Mouse (Mus musculus) MN1 (cell line): ENCODE measurements around the gene Ston1.
A peak's percentile ranks its signal among the peaks of the same experiment; 100 is the strongest.

Experiments used
- DNase-seq: peaks from one replicate; pipeline ENCODE4 v3.0.0-alpha.2; 2016; ENCODE audit warnings: low spot score

The Ston1 gene

DNA sequence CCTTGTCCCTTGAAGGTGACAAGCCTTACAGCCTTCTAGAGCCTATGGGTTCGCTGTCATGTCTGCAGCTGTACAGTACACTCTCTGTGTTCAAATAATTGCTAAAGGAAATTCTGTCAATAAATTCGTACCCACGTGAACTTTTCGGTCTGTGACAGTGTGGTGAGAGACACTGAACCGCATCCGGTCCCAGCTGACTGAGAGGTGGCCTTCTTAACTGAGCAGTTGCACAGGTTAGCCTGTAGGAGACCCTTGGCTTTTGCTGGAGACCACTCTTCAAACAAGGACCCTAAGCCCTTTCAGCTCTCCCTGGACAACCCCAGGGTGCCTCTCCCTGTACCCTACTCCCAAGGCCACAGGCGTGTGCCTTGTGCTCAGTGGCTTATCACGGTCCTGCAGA is 9.3 kb upstream of the Ston1 start:
- DNase-seq, result no peak

DNA sequence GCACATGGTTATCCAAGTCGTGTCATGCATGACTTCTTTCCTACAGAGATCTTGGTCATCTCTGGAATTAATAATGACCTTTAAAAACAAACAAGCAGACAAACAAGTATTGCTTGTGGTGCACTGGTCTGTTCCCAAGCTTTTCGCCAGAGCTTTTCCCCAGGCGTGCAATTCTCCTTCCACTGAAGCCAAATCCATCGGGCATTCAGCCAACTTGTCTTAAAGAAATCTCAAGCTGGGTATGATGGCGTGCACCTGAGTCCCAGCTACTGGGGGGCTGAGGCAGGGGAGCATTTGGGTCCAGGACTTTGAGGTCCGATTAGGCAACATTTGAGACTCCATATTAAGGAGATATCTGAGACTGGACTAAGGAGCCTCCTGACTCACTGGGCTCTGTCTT is 7.2 kb upstream of the Ston1 start:
- no peak for DNase-seq

DNA sequence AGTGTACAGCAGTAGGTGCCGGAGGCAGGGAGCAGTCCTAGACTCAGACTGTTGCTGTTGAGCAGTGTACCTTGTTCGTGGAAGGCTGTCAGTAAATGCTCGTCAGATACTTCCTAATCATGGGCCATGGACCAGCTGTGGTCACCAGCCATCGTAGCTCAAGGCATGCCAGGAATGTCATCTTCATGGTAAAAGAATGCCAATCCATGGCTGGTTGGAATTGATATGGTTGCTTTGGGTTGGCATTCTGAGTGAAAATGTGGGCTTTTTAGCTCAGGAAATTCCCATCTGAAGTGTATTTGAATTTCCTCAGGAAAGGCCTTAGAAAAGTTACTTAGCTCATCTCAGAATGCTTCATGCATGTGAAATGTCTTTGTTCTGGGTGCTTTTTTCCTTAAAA is 2.4 kb upstream of the Ston1 start:
- no peak for DNase-seq

DNA sequence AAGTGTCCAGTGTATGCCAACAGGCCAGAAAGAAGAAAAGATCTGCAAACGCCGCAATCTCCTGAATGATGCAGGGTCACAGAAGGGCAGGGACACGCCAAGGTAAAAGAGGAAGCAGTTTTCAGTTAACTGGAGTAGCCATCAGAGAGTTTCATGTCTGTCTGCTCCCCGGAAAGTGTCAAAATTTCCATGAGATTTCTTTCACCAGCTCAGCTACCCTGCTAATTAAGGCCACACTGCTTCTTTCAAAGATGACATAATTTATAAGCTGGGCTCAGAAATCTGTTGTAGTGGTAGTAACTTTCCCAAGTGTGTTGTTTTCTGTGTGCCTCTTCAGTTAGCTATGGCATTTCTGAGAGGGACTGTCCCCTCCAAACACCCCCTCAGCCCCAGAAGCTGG is 1.4 kb upstream of the Ston1 start:
- no peak for DNase-seq

DNA sequence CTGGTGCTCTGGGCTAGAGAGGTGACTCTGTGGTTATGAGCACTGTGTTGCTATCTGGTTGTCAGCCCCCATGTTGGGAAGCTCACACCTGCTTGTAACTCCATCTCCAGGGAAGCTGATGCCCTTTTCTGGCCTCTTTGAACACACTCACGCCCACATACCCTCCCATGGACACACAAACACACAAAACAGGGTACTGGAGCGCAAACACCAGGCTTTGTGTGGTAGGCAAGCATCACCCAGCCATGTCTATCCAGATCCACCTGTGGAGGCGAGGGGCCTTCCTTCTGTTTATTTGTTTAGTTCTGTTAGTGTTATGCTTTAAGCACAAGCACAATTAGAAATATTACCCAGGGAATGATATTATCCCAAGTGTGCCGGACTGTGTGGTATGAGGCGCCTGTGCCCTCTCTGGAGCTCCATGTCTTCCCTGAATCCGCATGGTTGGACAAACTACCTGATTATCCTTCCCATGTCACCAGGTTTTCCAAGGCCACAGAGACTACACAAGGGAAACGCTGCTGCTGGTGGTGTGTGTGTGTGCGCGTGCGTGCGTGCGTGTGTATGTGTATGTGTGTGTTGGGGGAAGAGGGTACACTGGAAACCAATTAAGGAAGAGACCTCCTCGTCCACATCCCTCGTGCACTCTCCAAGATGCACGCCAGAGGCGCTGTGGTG is 801 bp upstream of the Ston1 start:
- DNase-seq, result no peak

DNA sequence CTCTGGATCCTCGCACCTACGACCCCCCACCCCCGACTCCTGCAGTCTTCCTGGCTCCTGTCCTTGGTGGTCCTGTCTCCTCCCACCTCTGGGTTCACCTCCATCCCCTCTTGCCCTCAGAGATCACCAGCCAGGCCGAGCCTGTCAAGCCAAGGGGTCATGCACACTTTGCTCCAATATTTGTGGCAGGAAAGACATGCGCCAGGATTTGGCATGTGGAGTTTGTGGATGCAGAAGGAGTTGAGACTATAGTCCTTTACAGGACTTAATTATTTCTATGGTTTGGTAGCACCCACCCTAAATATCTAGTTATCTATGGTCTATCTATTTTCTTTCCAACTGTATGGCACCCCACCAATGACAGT is 554 bp downstream of the Ston1 start:
- DNase-seq, result peak; percentile 6

DNA sequence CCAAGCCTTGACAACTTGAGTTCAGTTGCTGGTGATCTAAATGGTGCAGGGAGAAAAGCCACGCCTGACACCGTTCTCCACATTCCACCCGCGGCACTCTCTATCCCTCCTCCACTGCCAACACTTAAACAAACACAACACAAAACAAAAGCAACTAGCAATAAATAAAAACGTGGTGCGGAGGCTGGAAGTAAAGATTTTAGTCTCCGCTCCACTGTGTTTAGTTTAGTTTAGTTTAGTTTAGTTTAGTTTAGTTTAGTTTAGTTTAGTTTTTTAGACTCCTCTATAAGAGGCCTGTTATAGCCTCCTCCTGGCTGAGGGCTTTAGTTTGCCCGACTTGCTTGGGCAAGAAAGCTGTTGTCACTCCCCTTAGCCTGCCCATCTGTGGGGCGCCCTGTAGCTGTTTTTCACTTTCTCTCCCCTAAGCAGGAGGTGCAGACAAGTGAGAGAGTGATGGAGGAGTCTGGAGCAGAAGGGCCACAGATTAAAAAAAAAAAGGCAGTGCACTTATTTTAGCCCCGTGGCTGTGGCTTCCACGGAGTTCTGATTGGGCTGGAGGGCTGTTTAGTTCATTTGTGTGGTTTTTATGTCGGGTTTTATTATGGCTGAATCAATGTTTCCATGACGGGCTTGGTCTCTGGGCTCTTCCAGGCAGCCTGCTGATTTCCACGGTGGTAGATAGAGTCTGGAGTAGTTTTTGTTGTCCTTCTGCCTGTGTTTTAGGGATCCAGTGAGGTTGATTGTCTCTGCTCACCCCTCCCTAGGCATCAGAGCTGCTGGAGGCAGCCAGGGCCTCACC is 1.3 kb downstream of the Ston1 start:
- no peak for DNase-seq

DNA sequence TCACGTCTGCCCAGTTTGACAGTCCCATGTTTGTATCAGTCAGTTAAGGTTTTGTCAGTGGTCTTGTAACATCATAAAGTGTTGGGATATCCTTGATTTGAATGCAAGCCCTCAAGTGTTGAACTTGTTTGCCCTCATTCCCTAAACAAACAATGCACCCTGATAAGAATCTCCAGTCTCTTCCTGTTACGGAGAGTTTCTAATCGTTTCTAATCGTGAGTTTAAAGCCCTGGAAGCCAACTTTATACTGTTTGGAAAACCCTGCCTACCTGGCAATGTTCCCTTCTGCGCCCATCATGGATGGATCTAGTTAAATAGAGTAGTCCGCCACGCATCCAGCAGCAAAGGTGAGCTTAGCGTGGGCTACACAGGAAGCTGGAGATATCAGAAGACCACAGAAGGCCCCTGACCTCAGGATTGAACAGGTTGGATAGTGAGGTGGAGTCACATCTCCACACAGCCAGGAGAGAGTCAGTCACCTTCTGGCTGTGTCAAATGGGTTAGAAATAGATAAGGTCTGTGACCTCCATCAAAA is 3.1 kb downstream of the Ston1 start:
- no peak for DNase-seq

DNA sequence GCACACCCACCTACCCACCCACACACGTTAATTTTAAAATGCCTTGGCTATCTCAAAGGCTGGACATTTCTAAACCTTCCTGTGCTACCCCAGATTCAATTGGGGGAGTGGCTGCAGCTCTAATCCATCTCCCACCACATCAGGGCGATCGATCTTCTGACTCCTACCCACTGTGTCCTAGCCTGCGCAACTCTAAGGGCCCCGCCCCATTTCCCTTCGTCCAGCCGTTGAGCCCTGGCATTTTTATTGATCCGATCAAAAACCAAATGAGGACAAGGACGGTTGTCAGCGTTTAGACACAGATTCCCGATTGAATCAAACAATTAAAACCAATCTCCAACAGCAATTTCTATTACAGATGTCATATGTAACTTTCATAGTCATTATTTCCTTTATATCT is 6.5 kb downstream of the Ston1 start:
- no peak for DNase-seq

DNA sequence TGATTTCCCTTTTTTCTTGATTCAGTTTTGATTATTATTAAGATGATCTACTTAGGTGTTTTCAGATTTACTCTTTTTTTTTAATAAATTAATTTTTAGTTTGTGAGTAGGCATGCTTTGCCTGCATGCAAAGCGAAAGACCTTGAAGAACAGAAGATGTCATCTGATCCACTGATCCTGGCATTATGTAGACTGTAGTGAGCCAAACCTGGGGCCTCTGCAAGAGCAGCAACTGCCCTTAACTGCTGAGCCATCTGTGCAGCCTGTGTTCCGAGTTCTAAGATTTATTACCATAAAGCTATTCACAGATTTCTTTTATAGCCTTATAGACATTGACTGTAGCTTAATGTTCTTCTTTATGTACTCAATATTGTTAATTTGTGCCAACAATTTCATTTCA is 8.6 kb downstream of the Ston1 start:
- no peak for DNase-seq

DNA sequence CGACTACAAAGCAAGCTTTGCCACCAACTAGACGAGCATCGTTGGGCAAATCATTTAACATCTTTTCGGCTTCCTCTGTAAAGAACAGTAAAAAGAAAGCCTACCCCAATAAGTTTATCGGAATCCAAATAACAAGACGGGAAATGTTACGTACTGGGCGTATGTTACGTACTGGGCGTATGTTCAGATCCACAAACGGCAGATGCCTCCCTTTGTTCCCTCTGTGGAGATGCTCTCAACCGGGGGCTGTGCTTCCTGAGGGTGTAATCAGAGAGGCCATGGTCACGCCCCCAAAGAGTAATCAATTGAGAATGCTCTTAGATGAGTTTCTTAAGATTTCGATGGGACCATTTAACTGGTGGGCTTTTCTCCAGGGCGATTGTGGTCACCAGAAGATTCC is 11.9 kb downstream of the Ston1 start:
- no peak for DNase-seq

DNA sequence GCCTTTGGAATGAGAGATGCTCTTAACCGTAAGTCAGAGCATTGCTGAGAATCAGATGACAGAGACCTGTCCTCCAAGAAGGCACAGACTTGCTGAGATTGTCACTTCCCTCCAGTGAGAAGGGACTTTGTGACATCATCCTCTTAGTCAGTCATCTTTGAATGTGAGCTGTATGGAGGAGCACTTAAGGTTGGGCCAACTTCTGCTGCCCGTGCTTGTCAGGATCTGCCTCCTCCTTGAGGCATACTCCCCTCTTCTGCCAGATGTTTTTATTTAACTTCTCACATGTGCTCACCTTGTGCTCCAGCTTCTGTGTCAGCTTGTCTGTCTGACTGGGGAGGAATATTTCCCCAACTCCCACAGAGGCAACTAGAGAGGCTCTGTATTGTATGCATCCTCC is 13.6 kb downstream of the Ston1 start:
- DNase-seq, result no peak

DNA sequence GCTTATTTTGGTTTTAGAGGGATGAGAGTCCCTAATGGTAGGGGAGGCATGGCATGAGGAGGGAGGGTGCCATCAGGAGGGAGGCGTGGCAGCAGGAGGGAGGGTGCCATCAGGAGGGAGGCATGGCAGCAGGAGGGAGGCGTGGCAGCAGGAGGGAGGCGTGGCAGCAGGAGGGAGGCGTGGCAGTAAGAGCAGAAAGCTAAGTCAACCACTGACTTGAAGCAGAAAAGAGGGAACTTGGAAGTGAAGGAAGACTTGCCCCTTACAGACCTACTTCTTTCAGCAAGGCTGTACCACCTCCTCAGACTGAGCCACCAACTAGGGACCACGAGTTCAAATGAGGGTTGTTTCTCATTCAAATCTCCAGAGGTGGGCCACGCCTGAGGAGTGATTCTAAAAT is 15.7 kb downstream of the Ston1 start:
- DNase-seq, result no peak

DNA sequence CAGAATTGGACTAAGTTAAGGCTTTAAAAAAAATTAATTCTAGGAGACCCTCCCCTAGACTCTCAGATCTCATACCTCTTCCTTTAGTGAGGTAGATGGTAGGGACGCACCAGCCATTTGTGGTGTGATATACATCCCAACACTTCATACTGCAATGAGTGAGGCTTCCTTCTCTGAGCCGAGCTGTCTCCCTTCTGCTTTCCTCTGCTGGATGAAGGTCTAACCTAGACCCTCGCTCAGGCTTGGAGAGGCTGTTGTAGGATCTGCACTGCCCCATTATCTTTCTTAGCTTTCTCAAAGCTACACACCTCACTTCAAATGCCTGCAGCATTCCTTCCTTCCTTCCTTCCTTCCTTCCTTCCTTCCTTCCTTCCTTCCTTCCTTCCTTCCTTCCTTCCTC is 16.2 kb downstream of the Ston1 start:
- DNase-seq, result no peak

DNA sequence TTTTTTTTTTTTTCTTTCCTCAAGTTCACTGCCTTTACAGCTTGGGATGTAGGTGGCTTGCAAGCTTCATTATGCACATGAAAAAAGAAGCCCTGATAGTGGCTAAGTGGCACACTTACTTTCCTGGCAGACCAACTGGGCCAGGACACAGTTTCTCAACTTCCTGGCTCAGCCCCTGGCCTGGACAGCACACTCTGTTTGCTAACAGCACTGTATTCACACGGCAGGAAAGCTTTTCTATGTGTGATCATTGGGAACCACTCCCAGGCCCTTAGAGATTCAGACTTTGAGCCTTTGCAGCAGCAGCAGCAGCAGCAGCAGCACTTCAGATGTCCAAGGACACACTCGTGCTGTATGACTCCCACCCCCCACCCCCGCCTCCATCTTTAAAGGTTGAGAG is 16.8 kb downstream of the Ston1 start:
- no peak for DNase-seq

DNA sequence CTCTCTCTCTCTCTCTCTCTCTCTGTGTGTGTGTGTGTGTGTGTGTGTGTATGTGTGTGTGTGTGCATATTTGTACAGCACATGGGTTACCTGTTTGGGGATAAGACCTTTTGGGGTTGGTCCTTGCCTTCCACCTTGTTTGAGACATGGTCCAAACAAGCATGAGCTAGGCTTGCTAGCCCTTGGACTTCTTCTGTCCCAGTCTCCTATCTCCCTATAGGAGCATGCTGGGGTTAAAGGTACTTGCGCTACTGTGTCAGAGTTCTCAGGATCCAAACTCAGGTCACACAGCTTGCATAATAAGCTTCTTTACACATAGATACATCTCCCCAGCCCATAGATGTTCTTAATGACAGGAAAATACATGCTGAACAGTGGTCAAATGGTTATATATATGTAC is 17.2 kb downstream of the Ston1 start:
- no peak for DNase-seq

DNA sequence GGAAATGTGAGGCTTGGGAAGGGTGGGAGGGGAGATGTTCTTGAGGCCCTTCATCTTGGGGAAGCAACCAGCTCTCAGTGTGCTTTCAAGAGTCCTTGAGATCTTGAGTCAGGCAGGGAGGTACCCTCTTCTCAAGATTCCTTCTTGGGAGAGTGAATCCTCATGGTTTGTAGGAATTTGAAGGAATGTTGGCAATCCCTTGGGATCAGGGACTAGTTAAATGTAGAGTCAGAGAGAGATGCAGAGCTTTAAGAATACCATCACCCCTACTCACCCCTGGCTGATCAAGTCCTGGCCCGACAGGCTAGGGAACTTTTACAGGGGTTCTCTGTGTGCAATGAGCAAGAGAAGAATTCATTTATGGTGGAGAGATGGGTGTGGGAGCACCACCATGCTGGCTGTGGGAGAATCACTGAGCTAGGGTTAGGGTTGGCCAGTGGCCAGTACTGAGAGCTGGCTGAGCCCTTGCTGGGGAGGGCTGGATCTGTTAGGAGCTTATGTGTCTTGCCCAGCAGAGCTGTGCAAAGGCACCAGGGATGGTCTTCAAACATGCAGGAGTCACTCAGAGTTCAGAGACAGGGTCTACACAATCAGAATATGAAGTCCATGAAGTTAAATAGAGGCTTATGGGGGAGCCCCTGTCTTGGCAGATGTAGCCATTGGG is 18.1 kb downstream of the Ston1 start:
- no peak for DNase-seq

DNA sequence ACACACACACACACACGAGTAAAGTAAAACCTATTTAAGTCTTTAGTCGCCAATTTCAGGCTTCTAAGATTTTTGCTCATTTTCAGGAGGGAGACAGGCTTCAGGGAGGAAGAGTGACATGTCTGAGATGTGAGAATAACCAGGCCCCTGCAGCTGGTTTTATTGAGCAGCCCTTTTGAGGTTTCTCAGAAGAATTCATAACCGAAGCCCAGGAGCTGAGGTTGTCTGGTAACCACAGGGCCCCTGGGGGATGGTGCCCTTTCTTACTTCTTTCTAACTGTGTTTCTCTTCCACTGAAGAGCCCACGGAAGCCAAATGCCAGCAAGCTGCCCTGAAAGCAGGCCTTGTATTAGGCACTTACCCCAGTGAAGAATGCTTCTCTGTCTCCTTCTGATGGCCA is 23.5 kb downstream of the Ston1 start:
- DNase-seq, result peak; percentile 47

DNA sequence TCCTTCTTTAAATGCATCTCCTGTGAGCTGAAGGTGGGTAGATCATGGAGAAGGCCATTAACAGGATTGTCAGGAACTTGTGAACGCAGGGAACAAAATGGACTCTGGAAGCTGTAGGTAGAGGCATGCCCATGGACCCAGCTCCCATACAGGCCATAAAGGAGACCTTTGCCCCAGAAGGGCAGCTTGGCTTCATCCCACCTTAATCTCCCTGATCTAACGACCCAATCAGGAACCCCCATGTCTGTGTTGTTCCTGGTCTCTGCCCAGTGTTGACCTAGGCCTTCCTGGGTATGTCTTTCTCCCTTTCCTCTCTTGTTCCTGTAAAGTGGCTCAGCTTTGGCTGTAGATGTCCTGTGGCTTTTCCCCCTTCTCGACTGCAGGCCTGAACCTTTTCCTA is 23.9 kb downstream of the Ston1 start:
- DNase-seq, result no peak

DNA sequence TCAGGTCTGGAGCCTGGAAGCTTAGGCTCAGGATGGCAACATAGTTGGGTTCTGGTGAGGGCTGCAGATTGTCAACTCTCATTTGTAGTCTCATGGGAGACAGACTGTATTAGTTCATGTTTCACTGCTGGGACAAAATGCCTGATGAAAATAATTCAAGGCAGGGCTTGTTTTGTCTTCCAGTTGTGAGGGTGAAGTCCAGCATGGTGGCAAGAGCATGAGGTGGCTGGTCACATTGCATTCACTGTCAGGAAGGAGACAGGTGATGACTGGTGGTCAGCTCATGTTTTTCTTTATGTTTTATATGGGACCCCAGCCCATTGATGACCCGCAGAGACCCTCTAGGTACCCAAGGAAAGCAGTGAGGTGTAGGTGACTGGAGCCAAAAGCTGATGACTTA is 25.2 kb downstream of the Ston1 start:
- no peak for DNase-seq

DNA sequence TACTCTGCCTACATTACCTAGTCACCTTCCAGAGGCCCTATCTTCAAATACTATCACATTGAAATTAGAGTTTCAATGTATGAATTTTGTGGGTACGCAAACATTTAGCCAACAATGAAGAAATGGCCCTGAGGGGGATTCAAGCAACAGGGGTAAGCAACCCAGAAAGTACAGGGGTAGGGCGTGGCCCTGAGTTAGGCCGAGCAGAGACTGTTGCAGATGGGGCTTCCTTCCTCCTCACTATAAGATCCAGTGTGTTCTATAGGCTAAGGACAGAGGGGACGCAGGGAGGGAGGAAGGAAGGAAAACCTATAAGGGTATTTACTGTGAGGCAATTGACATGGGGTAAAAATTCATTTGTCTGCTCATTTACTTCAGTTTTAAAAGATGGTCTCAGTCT is 26.9 kb downstream of the Ston1 start:
- no peak for DNase-seq

DNA sequence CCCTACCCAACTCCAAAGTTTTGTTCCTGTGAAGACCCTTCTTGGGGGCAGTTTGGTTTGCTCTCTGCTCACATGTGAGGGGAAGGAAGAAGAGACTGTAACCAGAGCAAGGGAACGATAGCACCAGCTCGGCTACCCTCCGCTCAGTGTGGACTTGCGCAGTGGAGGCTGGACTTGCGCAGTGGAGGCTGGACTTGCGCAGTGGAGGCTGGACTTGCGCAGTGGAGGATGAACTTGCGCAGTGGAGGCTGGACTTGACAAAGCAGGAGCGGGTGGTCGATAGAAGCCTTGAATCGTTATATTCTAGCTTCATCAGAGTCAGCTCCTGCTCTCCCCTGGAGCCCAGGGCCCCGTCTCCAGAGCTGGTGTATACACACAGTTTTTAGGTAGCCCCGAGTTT is 27.9 kb downstream of the Ston1 start:
- DNase-seq, result no peak

DNA sequence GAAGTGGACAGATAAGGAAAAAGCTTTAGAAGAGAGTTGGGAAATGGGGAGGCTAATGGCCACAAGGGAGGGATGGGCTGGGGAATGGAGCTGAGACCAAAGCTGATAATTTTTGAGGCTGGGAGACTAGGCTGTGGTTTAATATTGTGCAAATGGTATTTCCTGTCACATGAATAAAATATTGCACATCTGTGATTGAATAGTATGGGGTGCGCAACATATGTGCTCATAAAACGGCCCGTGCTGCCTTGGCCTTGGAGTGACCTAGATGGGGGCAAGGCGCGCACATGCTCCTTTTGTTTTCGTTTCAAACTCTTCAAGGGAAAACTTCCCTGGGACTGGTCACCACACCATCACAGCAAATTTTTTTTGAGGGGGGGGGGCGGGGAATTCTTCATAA is 28.4 kb downstream of the Ston1 start:
- no peak for DNase-seq
